ENCODE assay signal across 8 mouse cellular contexts in genomic region chr6:92091767-92092489, GRCm38 (mm10). TPM values are rescaled to one million over a fixed set of nuclear protein-coding genes. Genes with fewer than 3 reads are reported as not detected.
A peak's percentile ranks its signal among the peaks of the same experiment; 100 is the strongest.
DNase-seq lines count a peak whose midpoint lies in the region; ATAC-seq and TF ChIP-seq lines count a peak whose summit lies in the region.

No protein-coding gene starts in this region.

- WGBS in hindbrain, embryonic 13.5 days, result 1% methylated on average over 39 of the region's 81 CpGs

- CTCF ChIA-PET in Patski (lab: Charles Lee), result interaction anchor here (0.6 to 1.3 kb wide), 2 partner anchors 10 to 16 kb away, joined by 3 to 6 read pairs; no protein-coding TSS in a partner anchor

- peak; percentile 88 for DNase-seq in Patski (ENCODE audit: low read depth, low spot score)
- peak; percentile 100 for DNase-seq in cerebellum, postnatal 14 days
- DNase-seq in frontal cortex, postnatal 14 days (ENCODE audit: low spot score in 2 of 2), result peak; percentile 98 to 100
- DNase-seq in layer of hippocampus, postnatal 25 days (ENCODE audit: extremely low spot score in 1 of 2, low spot score in 1 of 2), result peak; percentile 100
- DNase-seq in lung, postnatal 25 days (ENCODE audit: low spot score), result peak; percentile 99
- peak; percentile 99 for DNase-seq in retina, embryonic 14.5 days (ENCODE audit: low spot score)
- DNase-seq in thymus, postnatal 4 days, result peak; percentile 100

- no peaks in the 10 kb centered on the region for H3K27me3 ChIP-seq in Patski
- no peaks in the 10 kb centered on the region for H3K27me3 ChIP-seq in hindbrain, embryonic 13.5 days

- peaks cover 39% of the 10 kb centered on the region for H3K4me1 ChIP-seq in hindbrain, embryonic 13.5 days (replicated peaks)

- POLR2A ChIA-PET in Patski (lab: Charles Lee), result no interaction called here

- no peaks in the 10 kb centered on the region for H3K36me3 ChIP-seq in hindbrain, embryonic 13.5 days

- H3K27ac ChIP-seq in hindbrain, embryonic 13.5 days, result peak overlapping the region; percentile 99

- peak overlapping the region; percentile 97 for H3K9ac ChIP-seq in hindbrain, embryonic 13.5 days

- H3K4me2 ChIP-seq in hindbrain, embryonic 13.5 days, result peak overlapping the region; percentile 80

- peak; percentile 91 for ATAC-seq in Patski
- ATAC-seq in hindbrain, embryonic 13.5 days (ENCODE audit: low FRiP score), result peak; percentile 97

- in situ Hi-C loops in Patski (cut with MboI; ENCODE audit: low pct_unique_long_range_greater_than_20kb), result no loop called here

- peak overlapping the region; percentile 94 for H3K4me3 ChIP-seq in hindbrain, embryonic 13.5 days

- no peaks in the 10 kb centered on the region for H3K9me3 ChIP-seq in hindbrain, embryonic 13.5 days

- no peak for TF ChIP-seq CTCF in Patski (IDR thresholded peaks at IDR 0.05)

RNA-seq across cellular contexts. Expression of gene Nr2c2, which starts 0.7 kb away (rescaled TPM):
- polyA plus RNA-seq in Patski (2021), result 31.5 TPM
- polyA plus RNA-seq in hindbrain, embryonic 13.5 days (2015; fragmentation: Nextera tagmentation; extraction: Ambion mirVana), result 22.9 and 23.7 TPM in 2 replicates
- total RNA-seq in layer of hippocampus, postnatal 25 days (2021), result 10 to 100 TPM; 84.3 to 90.7 TPM

Comparison
In these comparisons a context has a peak if more than half of its experiments do, and no peak if none do; other contexts are left out.
1. Peak in every context shown above with its lines: DNase-seq, ATAC-seq, H3K4me3 ChIP-seq and H3K27ac ChIP-seq.